Mouse (Mus musculus) neutrophil, adult 59 days (primary cell): ENCODE data around the gene Gpr119. TPM values are rescaled to one million over a fixed set of nuclear protein-coding genes. Genes with fewer than 3 reads are reported as not detected.

Experiments used
- total RNA-seq, 2 experiments: library from RNA; stranded (reverse); gene quantifications; 1 replicate in 1 of 2; 2 replicates in 1 of 2; pipeline ENCODE4 v1.2.4; 2023

Gene Gpr119
- not detected for total RNA-seq

DNA sequence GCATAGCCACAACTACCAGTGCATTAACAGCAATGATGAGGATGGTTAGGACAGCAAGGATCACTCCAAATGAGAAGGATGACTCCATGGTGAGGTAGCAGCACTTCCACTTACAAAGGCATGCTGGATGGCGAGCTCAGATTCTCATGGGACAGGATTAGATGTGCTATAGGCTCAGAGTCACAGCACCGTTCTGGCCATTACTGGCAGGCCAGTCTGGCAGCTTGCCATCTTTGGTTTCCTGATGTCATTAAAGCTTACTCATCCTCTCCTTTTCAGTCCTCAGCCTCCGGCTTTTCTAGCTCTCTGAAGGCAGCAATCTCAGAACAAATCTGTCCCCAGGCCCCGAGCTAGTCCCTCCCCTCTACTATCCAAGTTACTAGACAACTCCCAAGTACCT is at the start of gene Gpr119:
Gene Gpr119 (minus strand): TSS at position 308 of the 400 bp plus-strand sequence.

GRCm38 (mm10) chrX:48694864-48695371 is 20.6 kb upstream of the Gpr119 start, which contains the start of gene Rbmx2:
Gene Rbmx2, plus strand, starts transcription at chrX:48695004.

DNA sequence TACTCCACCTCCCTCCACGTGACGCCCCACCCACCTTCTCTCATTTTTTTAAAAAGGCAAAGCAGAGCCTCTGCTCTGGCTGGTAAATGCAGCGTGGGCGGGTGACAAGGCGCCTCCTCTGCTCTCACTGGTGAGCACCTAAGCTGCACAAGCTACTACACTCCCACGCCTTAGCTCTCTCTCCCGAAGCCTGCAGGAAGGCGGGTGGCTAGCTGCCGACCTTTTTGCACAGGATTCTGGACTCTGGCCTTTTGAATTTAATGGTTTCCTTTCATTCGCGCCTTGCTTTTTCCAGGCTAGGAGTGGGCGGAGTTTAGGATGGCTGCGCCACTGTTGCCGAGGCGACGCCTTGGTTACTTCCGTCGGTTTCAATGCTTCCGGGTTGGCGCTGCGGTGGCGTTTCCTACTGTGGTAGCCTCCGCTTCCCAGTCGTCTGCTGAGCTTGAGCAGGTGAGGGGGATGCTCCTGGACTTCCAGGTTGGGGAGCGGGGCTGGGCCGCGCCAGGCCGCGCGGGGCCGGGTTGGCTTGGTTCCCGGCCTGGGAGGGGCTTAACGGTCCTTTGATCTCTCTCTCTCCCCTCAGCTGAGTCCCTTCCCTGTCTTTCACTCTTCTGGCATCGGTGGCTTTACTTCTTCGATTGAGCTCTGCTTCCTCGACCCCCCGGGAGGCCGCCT is 50.8 kb downstream of the Gpr119 start, which contains the start of gene Slc25a14:
Gene Slc25a14 (plus strand): TSS at position 35 of the 675 bp plus-strand sequence.

Other genes starting within 250 kb of the Gpr119 start
- gene Elf4, start 211.3 kb downstream of the Gpr119 start, total RNA-seq, result 10 to 100 TPM; 87.0 to 95.8 TPM
- gene Aifm1, start 160.9 kb downstream of the Gpr119 start, total RNA-seq, result 10 to 100 TPM; 15.9 to 18.5 TPM
- gene Rab33a, start 155.2 kb downstream of the Gpr119 start, total RNA-seq, result not detected
- 10 to 100 TPM in 1 of 2 experiments, 1 to 10 TPM in 1; 8.2 to 12.2 TPM for gene Zfp280c, start 80.0 kb downstream of the Gpr119 start, total RNA-seq
- gene Slc25a14, start 51.1 kb downstream of the Gpr119 start, total RNA-seq, result 1 to 10 TPM; 2.4 to 2.9 TPM
- 1 to 10 TPM; 3.6 to 5.6 TPM for gene Rbmx2, start 20.5 kb upstream of the Gpr119 start, total RNA-seq
- not detected for gene Gm595, start 203.2 kb upstream of the Gpr119 start, total RNA-seq